Mouse (Mus musculus) adrenal gland, adult 2 months (tissue): ENCODE measurements around the gene Oxct1. TPM values are rescaled to one million over a fixed set of nuclear protein-coding genes. Genes with fewer than 3 reads are reported as not detected.

Experiments used
- DNase-seq: peaks from one replicate; pipeline ENCODE4 v3.0.0; 2021
- polyA plus RNA-seq: library from polyadenylated mRNA; depleted of rRNA; stranded (reverse); fragments of >200 nt; gene quantifications from 2 replicates; pipeline ENCODE4 v1.2.3, GENCODE M21; 2012; rRNA removed
- total RNA-seq, 2 experiments: library from RNA; stranded (reverse); gene quantifications; 2 replicates each; pipeline ENCODE4 v1.2.3; 2021

Gene Oxct1
- total and polyA plus RNA-seq, 3 experiments, result 77.9 to 209 (median 203) TPM

GRCm38 (mm10) chr15:4105498-4105897 lies 79.3 kb downstream of the Oxct1 start:
- DNase-seq, result no peak

GRCm38 (mm10) chr15:4119962-4120361 lies 93.8 kb downstream of the Oxct1 start:
- no peak for DNase-seq

GRCm38 (mm10) chr15:4124648-4125047 lies 98.5 kb downstream of the Oxct1 start:
- DNase-seq, result no peak

GRCm38 (mm10) chr15:4138524-4138923 lies 112.3 kb downstream of the Oxct1 start:
- DNase-seq, result no peak

- DNase-seq, result no peak
Measured at GRCm38 (mm10) chr15:4139516-4139915, 113.3 kb downstream of the Oxct1 start.

GRCm38 (mm10) chr15:4145352-4145751 lies 119.2 kb downstream of the Oxct1 start:
- no peak for DNase-seq

- DNase-seq, result no peak
Measured at GRCm38 (mm10) chr15:4147700-4148099, 121.5 kb downstream of the Oxct1 start.

- DNase-seq, result no peak
Measured at GRCm38 (mm10) chr15:4148649-4149389, 122.6 kb downstream of the Oxct1 start.

- DNase-seq, result no peak
Measured at GRCm38 (mm10) chr15:4154646-4155045, 128.5 kb downstream of the Oxct1 start.

- no peak for DNase-seq
Measured at GRCm38 (mm10) chr15:4167946-4168345, 141.8 kb downstream of the Oxct1 start.

GRCm38 (mm10) chr15:4171600-4171999 lies 145.4 kb downstream of the Oxct1 start:
- peak; percentile 12 for DNase-seq

GRCm38 (mm10) chr15:4197913-4198312 lies 171.7 kb downstream of the Oxct1 start:
- DNase-seq, result no peak

Other genes starting within 250 kb of the Oxct1 start
- 10 to 100 TPM; 18.4 to 22.9 TPM for gene Fbxo4, start 46.8 kb upstream of the Oxct1 start, total RNA-seq
- 10.2 and 10.9 TPM in 2 replicates for gene Fbxo4, start 46.8 kb upstream of the Oxct1 start, polyA plus RNA-seq
- gene AW549877, start 30.6 kb upstream of the Oxct1 start, total RNA-seq, result 10 to 100 TPM; 44.2 to 53.6 TPM
- gene AW549877, start 30.6 kb upstream of the Oxct1 start, polyA plus RNA-seq, result 4.1 and 5.4 TPM in 2 replicates